Mouse (Mus musculus): ENCODE results near the gene Ccdc127. TPM values are rescaled to one million over a fixed set of nuclear protein-coding genes. Genes with fewer than 3 reads are reported as not detected.

Ccdc127 gene
- polyA plus RNA-seq (2015; fragmentation: Nextera tagmentation; extraction: Ambion mirVana), result 51.0 and 52.2 TPM in 2 replicates

- WGBS, result 2% methylated on average over 57 of the region's 57 CpGs
- Histone ChIP-seq H3K27ac (peak within 1 kb of the TSS; percentile 61), H3K36me3 (ENCODE audit: poor library complexity, severe bottlenecking) (peaks cover 14% of the 10 kb centered on the region), H3K4me3 (peak within 1 kb of the TSS; percentile 67), H3K27me3 (no peaks in the 10 kb centered on the region), H3K4me1 (peaks cover 25% of the 10 kb centered on the region), H3K9me3 (replicated peaks) (no peaks in the 10 kb centered on the region), H3K4me2 (peak within 1 kb of the TSS; percentile 78), H3K9ac (peak within 1 kb of the TSS; percentile 89)
- ATAC-seq, result peak; percentile 98
These were observed at the start of gene Ccdc127, which contains the start of gene Sdha for GRCm38 (mm10) chr13:74349566-74350434. TSS of gene Ccdc127 (plus strand) at chr13:74350309. TSS of gene Sdha (minus strand) at chr13:74350280.

DNA sequence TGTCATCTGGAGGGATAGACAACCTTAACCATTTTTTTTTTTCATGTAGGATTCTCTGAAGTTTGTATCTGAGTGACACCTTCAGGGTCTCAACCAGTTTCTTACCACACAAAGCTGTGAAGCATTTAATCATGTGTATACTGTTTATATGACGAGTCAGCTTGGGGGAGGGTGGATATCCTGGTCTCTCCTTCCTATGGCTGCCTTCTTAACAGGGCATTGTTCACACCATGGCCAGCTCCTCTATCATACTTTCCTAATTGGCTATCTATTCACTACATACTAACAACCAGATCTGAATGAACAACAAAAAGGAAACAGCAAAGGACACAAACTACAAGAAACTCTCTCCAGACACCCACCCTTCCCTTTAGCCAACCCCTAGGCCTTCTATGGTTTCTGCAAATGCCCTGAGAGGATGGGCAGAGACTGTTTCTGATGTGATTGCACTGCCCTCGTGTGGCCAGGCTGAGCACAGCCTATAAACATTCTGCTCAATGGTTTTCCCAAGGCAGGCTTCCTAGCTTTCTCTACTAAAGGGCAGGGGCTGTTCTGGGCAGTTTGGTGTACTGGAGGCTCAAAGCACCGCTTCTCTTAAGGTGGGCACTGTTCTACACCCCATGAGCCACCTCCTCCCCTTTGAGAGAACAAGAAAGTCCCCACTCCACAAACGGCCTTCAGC lies 49.0 kb upstream of the Ccdc127 start:
- Histone ChIP-seq H3K27ac (no peak overlapping the region), H3K27me3 (no peaks in the 10 kb centered on the region), H3K9ac (no peak overlapping the region), H3K9me3 (replicated peaks) (no peaks in the 10 kb centered on the region), H3K4me1 (no peaks in the 10 kb centered on the region), H3K36me3 (ENCODE audit: poor library complexity, severe bottlenecking) (peaks cover 34% of the 10 kb centered on the region), H3K4me2 (no peak overlapping the region), H3K4me3 (no peak overlapping the region)
- ATAC-seq, result peak; percentile 88
- 38% methylated on average over 4 of the region's 4 CpGs for WGBS

DNA sequence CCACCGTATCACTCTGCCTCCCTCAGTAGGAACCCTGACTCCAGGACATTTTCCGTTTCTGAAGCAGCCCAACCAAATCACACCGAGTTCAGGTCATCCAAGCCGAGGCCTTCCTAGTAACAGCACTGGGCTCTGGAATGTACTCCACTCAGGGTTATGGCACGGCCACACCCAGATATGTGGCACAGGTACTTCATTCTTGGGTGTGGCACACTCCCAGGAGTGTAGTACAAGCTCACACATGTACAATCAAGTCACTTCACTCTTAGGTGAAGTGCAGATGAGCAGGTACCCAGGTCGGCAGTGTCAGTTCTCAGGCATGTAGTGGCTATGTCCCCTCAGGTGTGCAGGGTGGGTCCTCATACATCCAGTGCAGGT lies 48.5 kb upstream of the Ccdc127 start:
- Histone ChIP-seq H3K9ac (no peak overlapping the region), H3K36me3 (ENCODE audit: poor library complexity, severe bottlenecking) (peaks cover 39% of the 10 kb centered on the region), H3K27me3 (no peaks in the 10 kb centered on the region), H3K4me3 (no peak overlapping the region), H3K27ac (no peak overlapping the region), H3K4me2 (no peak overlapping the region), H3K4me1 (no peaks in the 10 kb centered on the region), H3K9me3 (replicated peaks) (no peaks in the 10 kb centered on the region)
- ATAC-seq, result peak; percentile 39; the same call in 1 of the 2 replicates
- 78% methylated on average over 6 of the region's 6 CpGs for WGBS

- H3K4me3 ChIP-seq, result no peak overlapping the region
- no peak overlapping the region for H3K9ac ChIP-seq
- no peak overlapping the region for H3K27ac ChIP-seq
- H3K4me1 ChIP-seq, result no peaks in the 10 kb centered on the region
- ATAC-seq, result no peak
- H3K9me3 ChIP-seq (replicated peaks), result no peaks in the 10 kb centered on the region
- peaks cover 45% of the 10 kb centered on the region for H3K36me3 ChIP-seq (ENCODE audit: poor library complexity, severe bottlenecking)
- no peak overlapping the region for H3K4me2 ChIP-seq
- WGBS, result 83% methylated on average over 10 of the region's 10 CpGs
- no peaks in the 10 kb centered on the region for H3K27me3 ChIP-seq
These were observed 47.8 kb upstream of the Ccdc127 start for GRCm38 (mm10) chr13:74302050-74303037.

DNA sequence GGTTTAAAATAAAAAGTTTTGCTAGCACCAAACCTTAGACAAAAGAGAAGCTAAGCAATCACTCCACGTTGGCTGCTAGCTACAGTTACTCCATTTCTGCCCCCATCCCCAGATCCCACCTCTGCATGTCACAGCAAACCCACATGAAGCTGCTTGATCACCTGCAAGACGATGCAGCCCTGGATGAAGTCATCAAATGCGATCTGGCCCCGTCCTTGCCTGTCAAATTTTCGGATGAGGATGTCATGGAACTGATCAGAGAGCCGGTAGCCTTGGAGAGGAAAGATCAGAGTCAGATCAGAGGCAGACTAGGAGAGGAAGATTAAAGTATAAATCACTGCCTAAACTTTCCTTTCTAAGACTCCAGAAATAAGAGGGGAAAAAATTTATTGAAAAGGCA lies 44.7 kb upstream of the Ccdc127 start:
- 89% methylated on average over 6 of the region's 6 CpGs for WGBS

GRCm38 (mm10) chr13:74305780-74306179 lies 44.3 kb upstream of the Ccdc127 start:
- 88% methylated on average over 1 of the region's 1 CpGs for WGBS
- Histone ChIP-seq H3K4me1 (no peaks in the 10 kb centered on the region), H3K36me3 (ENCODE audit: poor library complexity, severe bottlenecking) (peaks cover 67% of the 10 kb centered on the region)

More for the DNA sequence above, 44.7 kb upstream of the Ccdc127 start:
- Histone ChIP-seq H3K27me3 (no peaks in the 10 kb centered on the region), H3K9me3 (replicated peaks) (no peaks in the 10 kb centered on the region), H3K4me1 (no peaks in the 10 kb centered on the region), H3K4me2 (no peak overlapping the region), H3K4me3 (no peak overlapping the region), H3K27ac (no peak overlapping the region), H3K36me3 (ENCODE audit: poor library complexity, severe bottlenecking) (peaks cover 63% of the 10 kb centered on the region), H3K9ac (no peak overlapping the region)
- ATAC-seq, result no peak

GRCm38 (mm10) chr13:74314616-74315015 lies 35.5 kb upstream of the Ccdc127 start:
- H3K9ac ChIP-seq, result no peak overlapping the region
- H3K4me2 ChIP-seq, result no peak overlapping the region
- ATAC-seq, result no peak
- H3K27ac ChIP-seq, result no peak overlapping the region
- peaks cover 30% of the 10 kb centered on the region for H3K36me3 ChIP-seq (ENCODE audit: poor library complexity, severe bottlenecking)
- no peak overlapping the region for H3K4me3 ChIP-seq
- H3K9me3 ChIP-seq (replicated peaks), result no peaks in the 10 kb centered on the region
- H3K4me1 ChIP-seq, result peaks cover 16% of the 10 kb centered on the region
- 95% methylated on average over 3 of the region's 3 CpGs for WGBS
- no peaks in the 10 kb centered on the region for H3K27me3 ChIP-seq

More at GRCm38 (mm10) chr13:74305780-74306179, 44.3 kb upstream of the Ccdc127 start:
- H3K4me2 ChIP-seq, result no peak overlapping the region
- H3K9ac ChIP-seq, result no peak overlapping the region
- no peaks in the 10 kb centered on the region for H3K9me3 ChIP-seq (replicated peaks)
- H3K27ac ChIP-seq, result no peak overlapping the region
- no peak for ATAC-seq
- no peak overlapping the region for H3K4me3 ChIP-seq
- H3K27me3 ChIP-seq, result no peaks in the 10 kb centered on the region

- WGBS, result 28% methylated on average over 4 of the region's 4 CpGs
- H3K27me3 ChIP-seq, result no peaks in the 10 kb centered on the region
- peak overlapping the region; percentile 69 for H3K4me3 ChIP-seq
- H3K4me1 ChIP-seq, result peaks cover 16% of the 10 kb centered on the region
- peak overlapping the region; percentile 82 for H3K9ac ChIP-seq
- ATAC-seq, result no peak
- H3K9me3 ChIP-seq (replicated peaks), result no peaks in the 10 kb centered on the region
- H3K27ac ChIP-seq, result peak overlapping the region; percentile 22; the same call in 1 of the 2 replicates
- H3K36me3 ChIP-seq (ENCODE audit: poor library complexity, severe bottlenecking), result peaks cover 24% of the 10 kb centered on the region
- peak overlapping the region; percentile 77 for H3K4me2 ChIP-seq
These were observed 33.7 kb upstream of the Ccdc127 start for GRCm38 (mm10) chr13:74316386-74316785.

- H3K9ac ChIP-seq, result peak overlapping the region; percentile 82
- WGBS, result 1% methylated on average over 14 of the region's 15 CpGs
- H3K4me3 ChIP-seq, result peak overlapping the region; percentile 69
- peaks cover 16% of the 10 kb centered on the region for H3K4me1 ChIP-seq
- no peaks in the 10 kb centered on the region for H3K9me3 ChIP-seq (replicated peaks)
- no peaks in the 10 kb centered on the region for H3K27me3 ChIP-seq
- H3K36me3 ChIP-seq (ENCODE audit: poor library complexity, severe bottlenecking), result peaks cover 24% of the 10 kb centered on the region
- peak overlapping the region; percentile 22; the same call in 1 of the 2 replicates for H3K27ac ChIP-seq
- peak overlapping the region; percentile 77 for H3K4me2 ChIP-seq
- ATAC-seq, result no peak
These were observed 33.3 kb upstream of the Ccdc127 start for GRCm38 (mm10) chr13:74316789-74317169.

GRCm38 (mm10) chr13:74317170-74317849 lies 32.8 kb upstream of the Ccdc127 start, which contains the start of gene Pdcd6:
TSS of gene Pdcd6 (minus strand) at chr13:74317580.
- peak within 1 kb of the TSS; percentile 82 for H3K9ac ChIP-seq
- H3K4me3 ChIP-seq, result peak within 1 kb of the TSS; percentile 69
- peaks cover 16% of the 10 kb centered on the region for H3K4me1 ChIP-seq
- peak; percentile 98 for ATAC-seq
- peak within 1 kb of the TSS; percentile 22; the same call in 1 of the 2 replicates for H3K27ac ChIP-seq
- H3K27me3 ChIP-seq, result no peaks in the 10 kb centered on the region
- peak within 1 kb of the TSS; percentile 77 for H3K4me2 ChIP-seq
- peaks cover 29% of the 10 kb centered on the region for H3K36me3 ChIP-seq (ENCODE audit: poor library complexity, severe bottlenecking)
- no peaks in the 10 kb centered on the region for H3K9me3 ChIP-seq (replicated peaks)
- under 1% methylated on average over 36 of the region's 36 CpGs for WGBS

DNA sequence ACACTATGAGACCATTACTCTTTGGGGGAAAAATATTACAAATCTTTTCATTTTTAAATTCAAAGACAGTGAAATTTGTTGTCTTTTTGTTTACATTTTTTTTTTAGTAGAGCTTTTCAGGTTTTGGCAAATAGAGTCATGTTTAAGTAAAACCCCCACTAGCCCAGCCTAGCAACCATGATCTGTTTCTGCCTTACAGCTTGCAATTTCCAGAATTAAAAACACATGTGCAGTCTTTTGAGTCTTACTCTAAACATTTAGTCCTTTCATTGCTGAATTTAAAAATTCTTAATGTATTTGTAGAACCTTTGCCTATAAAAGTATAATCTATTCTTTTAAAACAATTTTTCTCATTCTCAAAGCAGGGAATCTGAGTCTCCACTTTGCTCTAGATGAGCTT lies 20.8 kb upstream of the Ccdc127 start:
- no peaks in the 10 kb centered on the region for H3K9me3 ChIP-seq (replicated peaks)
- H3K9ac ChIP-seq, result no peak overlapping the region
- peaks cover 83% of the 10 kb centered on the region for H3K36me3 ChIP-seq (ENCODE audit: poor library complexity, severe bottlenecking)
- H3K4me3 ChIP-seq, result no peak overlapping the region
- no peak overlapping the region for H3K4me2 ChIP-seq
- no peaks in the 10 kb centered on the region for H3K27me3 ChIP-seq
- no peak overlapping the region for H3K27ac ChIP-seq
- H3K4me1 ChIP-seq, result no peaks in the 10 kb centered on the region
- ATAC-seq, result no peak

Data from forebrain, embryonic 13.5 days (tissue).